Mouse (Mus musculus) brain, embryonic 14.5 days (tissue): ENCODE results near the gene Ptger4.

Experiments used
- CTCF ChIP-seq: fragments of 200-500 bp; IDR thresholded peaks from 2 replicates; pipeline ENCODE4 v1.5.1; 2012; ENCODE audit warnings: inconsistent platforms, mild to moderate bottlenecking, moderate library complexity, borderline replicate concordance; ENCODE audit not compliant: insufficient read depth, insufficient read length; ENCODE audit errors: extremely low read depth
- POLR2A ChIP-seq: fragments of 200-500 bp; IDR thresholded peaks from 2 replicates; pipeline ENCODE4 v1.6.1; 2012; ENCODE audit warnings: mild to moderate bottlenecking, inconsistent platforms, borderline replicate concordance; ENCODE audit not compliant: poor library complexity, insufficient read depth, insufficient read length, severe bottlenecking; ENCODE audit errors: extremely low read depth

- TF ChIP-seq POLR2A (no peak), CTCF (no peak)
These were observed 35.8 kb upstream of the Ptger4 start for GRCm38 (mm10) chr15:5279831-5280230.
